Mouse (Mus musculus) neural tube, embryonic 15.5 days (tissue): ENCODE data around the gene Gm6899. TPM values are rescaled to one million over a fixed set of nuclear protein-coding genes. Genes with fewer than 3 reads are reported as not detected.

Experiments
- ATAC-seq: fragments of 200-750 bp; cut with Nextera tagmentation; 2 replicates; pipeline ENCODE4 v1.8.0; 2017; ENCODE audit warnings: mild to moderate bottlenecking, moderate TSS enrichment, moderate library complexity; ENCODE audit not compliant: low FRiP score
- H3K27ac ChIP-seq: fragments of 300-500 bp; sonication (generic); replicated peaks from 2 replicates; pipeline ENCODE4 v1.5.1; 2015; ENCODE audit warnings: mild to moderate bottlenecking, inconsistent platforms
- H3K27me3 ChIP-seq: fragments of 300-500 bp; sonication (generic); replicated peaks from 2 replicates; pipeline ENCODE4 v1.6.1; 2015; ENCODE audit warnings: inconsistent platforms
- H3K36me3 ChIP-seq: fragments of 300-500 bp; sonication (generic); 2 replicates; pipeline ENCODE4 v1.6.1; 2015; ENCODE audit warnings: inconsistent platforms
- H3K4me1 ChIP-seq: fragments of 300-500 bp; sonication (generic); 2 replicates; pipeline ENCODE4 v1.6.1; 2015; ENCODE audit warnings: inconsistent platforms
- H3K4me2 ChIP-seq: fragments of 300-500 bp; sonication (generic); 2 replicates; pipeline ENCODE4 v1.6.1; 2015; ENCODE audit warnings: inconsistent platforms, mild to moderate bottlenecking, moderate library complexity
- H3K4me3 ChIP-seq: fragments of 300-500 bp; sonication (generic); replicated peaks from 2 replicates; pipeline ENCODE4 v1.5.1; 2015; ENCODE audit warnings: mild to moderate bottlenecking, inconsistent platforms
- H3K9ac ChIP-seq: fragments of 300-500 bp; sonication (generic); replicated peaks from 2 replicates; pipeline ENCODE4 v1.6.1; 2015; ENCODE audit warnings: mild to moderate bottlenecking, inconsistent platforms
- H3K9me3 ChIP-seq: fragments of 300-500 bp; sonication (generic); replicated peaks from 2 replicates; pipeline ENCODE4 v1.6.1; 2016; ENCODE audit warnings: inconsistent platforms
- WGBS: fragments of 180-500 bp; shearing (Covaris S2); methylation state at CpG from one replicate; pipeline ENCODE4 v1.1.7; 2015; ENCODE audit warnings: mixed read lengths; 5-methylcytosine and 5-hydroxymethylcytosine counted together
- polyA plus RNA-seq: library from polyadenylated mRNA; unstranded; fragments of >200 nt; fragmentation: Nextera tagmentation; extraction: Ambion mirVana; gene quantifications from 2 replicates; pipeline ENCODE4 v1.2.1, GENCODE M21; 2015

Gene Gm6899
- polyA plus RNA-seq, 1 experiment from 2014 or later = not detected

- 83% methylated on average over 1 of the region's 1 CpGs for WGBS
- no peak overlapping the region for H3K4me3 ChIP-seq
- H3K4me1 ChIP-seq = no peaks in the 10 kb centered on the region
- H3K9me3 ChIP-seq = no peaks in the 10 kb centered on the region
- H3K27ac ChIP-seq = no peak overlapping the region
- H3K36me3 ChIP-seq = no peaks in the 10 kb centered on the region
- no peak for ATAC-seq
- no peak overlapping the region for H3K9ac ChIP-seq
- H3K27me3 ChIP-seq = no peaks in the 10 kb centered on the region
- H3K4me2 ChIP-seq = no peak overlapping the region
Observed at GRCm38 (mm10) chr11:26598876-26599275, 5.8 kb downstream of the Gm6899 start.

GRCm38 (mm10) chr11:26600692-26601091, 7.7 kb downstream of the Gm6899 start:
- H3K4me2 ChIP-seq = no peak overlapping the region
- H3K4me3 ChIP-seq = no peak overlapping the region
- H3K4me1 ChIP-seq = no peaks in the 10 kb centered on the region
- ATAC-seq = no peak
- no peak overlapping the region for H3K9ac ChIP-seq
- H3K27ac ChIP-seq = no peak overlapping the region
- no peaks in the 10 kb centered on the region for H3K9me3 ChIP-seq
- no peaks in the 10 kb centered on the region for H3K27me3 ChIP-seq
- 79% methylated on average over 4 of the region's 4 CpGs for WGBS
- H3K36me3 ChIP-seq = no peaks in the 10 kb centered on the region

GRCm38 (mm10) chr11:26601571-26602175, 8.6 kb downstream of the Gm6899 start:
- ATAC-seq = no peak
- H3K27ac ChIP-seq = no peak overlapping the region
- no peaks in the 10 kb centered on the region for H3K36me3 ChIP-seq
- H3K4me3 ChIP-seq = no peak overlapping the region
- WGBS = 89% methylated on average over 2 of the region's 2 CpGs
- no peak overlapping the region for H3K9ac ChIP-seq
- H3K4me2 ChIP-seq = no peak overlapping the region
- no peaks in the 10 kb centered on the region for H3K4me1 ChIP-seq
- H3K27me3 ChIP-seq = no peaks in the 10 kb centered on the region
- H3K9me3 ChIP-seq = no peaks in the 10 kb centered on the region

- ATAC-seq = no peak
- peaks cover 4% of the 10 kb centered on the region; the same call in 1 of the 2 replicates for H3K4me1 ChIP-seq
- H3K9ac ChIP-seq = no peak overlapping the region
- WGBS = 94% methylated on average over 1 of the region's 1 CpGs
- H3K27ac ChIP-seq = no peak overlapping the region
- no peak overlapping the region for H3K4me2 ChIP-seq
- H3K27me3 ChIP-seq = no peaks in the 10 kb centered on the region
- no peak overlapping the region for H3K4me3 ChIP-seq
- H3K36me3 ChIP-seq = no peaks in the 10 kb centered on the region
- no peaks in the 10 kb centered on the region for H3K9me3 ChIP-seq
Observed at GRCm38 (mm10) chr11:26604061-26604655, 11.1 kb downstream of the Gm6899 start.

- H3K36me3 ChIP-seq = no peaks in the 10 kb centered on the region
- H3K4me1 ChIP-seq = peaks cover 7% of the 10 kb centered on the region; the same call in 1 of the 2 replicates
- no peak overlapping the region for H3K4me3 ChIP-seq
- H3K27ac ChIP-seq = no peak overlapping the region
- H3K27me3 ChIP-seq = no peaks in the 10 kb centered on the region
- WGBS = 50% methylated on average over 10 of the region's 10 CpGs
- no peaks in the 10 kb centered on the region for H3K9me3 ChIP-seq
- no peak overlapping the region for H3K9ac ChIP-seq
- ATAC-seq = 0 out of 2 replicates have a peak, but pooled peaks have one; percentile 38
- H3K4me2 ChIP-seq = no peak overlapping the region
Observed at GRCm38 (mm10) chr11:26608795-26609194, 15.8 kb downstream of the Gm6899 start.

GRCm38 (mm10) chr11:26618475-26619223, 25.6 kb downstream of the Gm6899 start:
- no peaks in the 10 kb centered on the region for H3K27me3 ChIP-seq
- WGBS = 88% methylated on average over 2 of the region's 2 CpGs
- no peak for ATAC-seq
- H3K36me3 ChIP-seq = no peaks in the 10 kb centered on the region
- H3K9ac ChIP-seq = no peak overlapping the region
- H3K27ac ChIP-seq = no peak overlapping the region
- H3K9me3 ChIP-seq = no peaks in the 10 kb centered on the region
- no peak overlapping the region for H3K4me3 ChIP-seq
- H3K4me1 ChIP-seq = no peaks in the 10 kb centered on the region
- H3K4me2 ChIP-seq = no peak overlapping the region

- Histone ChIP-seq H3K4me2 (no peak overlapping the region), H3K9me3 (no peaks in the 10 kb centered on the region), H3K4me1 (no peaks in the 10 kb centered on the region), H3K9ac (no peak overlapping the region), H3K27ac (no peak overlapping the region), H3K27me3 (no peaks in the 10 kb centered on the region), H3K4me3 (no peak overlapping the region), H3K36me3 (no peaks in the 10 kb centered on the region)
- 80% methylated on average over 5 of the region's 5 CpGs for WGBS
- ATAC-seq = no peak
Observed at GRCm38 (mm10) chr11:26622727-26623126, 29.7 kb downstream of the Gm6899 start.

GRCm38 (mm10) chr11:26636239-26636638, 43.2 kb downstream of the Gm6899 start:
- Histone ChIP-seq H3K36me3 (no peaks in the 10 kb centered on the region), H3K27ac (no peak overlapping the region), H3K27me3 (no peaks in the 10 kb centered on the region), H3K9me3 (no peaks in the 10 kb centered on the region), H3K4me1 (no peaks in the 10 kb centered on the region), H3K4me3 (no peak overlapping the region), H3K9ac (no peak overlapping the region), H3K4me2 (no peak overlapping the region)
- WGBS = 93% methylated on average over 1 of the region's 1 CpGs
- ATAC-seq = no peak

GRCm38 (mm10) chr11:26640314-26640785, 47.3 kb downstream of the Gm6899 start:
- Histone ChIP-seq H3K4me3 (no peak overlapping the region), H3K4me1 (no peaks in the 10 kb centered on the region), H3K9me3 (0 out of 2 replicates have a peak, but pooled peaks cover 6% of the 10 kb centered on the region), H3K36me3 (no peaks in the 10 kb centered on the region), H3K4me2 (no peak overlapping the region), H3K9ac (no peak overlapping the region), H3K27ac (no peak overlapping the region), H3K27me3 (no peaks in the 10 kb centered on the region)
- ATAC-seq = no peak
- 77% methylated on average over 8 of the region's 8 CpGs for WGBS

GRCm38 (mm10) chr11:26642141-26642540, 49.1 kb downstream of the Gm6899 start:
- H3K27ac ChIP-seq = no peak overlapping the region
- no peaks in the 10 kb centered on the region for H3K4me1 ChIP-seq
- H3K36me3 ChIP-seq = no peaks in the 10 kb centered on the region
- 0 out of 2 replicates have a peak, but pooled peaks cover 6% of the 10 kb centered on the region for H3K9me3 ChIP-seq
- WGBS = 97% methylated on average over 1 of the region's 1 CpGs
- no peak for ATAC-seq
- no peak overlapping the region for H3K4me2 ChIP-seq
- H3K27me3 ChIP-seq = no peaks in the 10 kb centered on the region
- no peak overlapping the region for H3K9ac ChIP-seq
- H3K4me3 ChIP-seq = no peak overlapping the region
